Mouse (Mus musculus) adrenal gland, adult 18-20 months (tissue): ENCODE data around the gene Irs2. TPM values are rescaled to one million over a fixed set of nuclear protein-coding genes. Genes with fewer than 3 reads are reported as not detected.

Source experiments
- DNase-seq, 2 experiments: peaks; one replicate each; pipeline ENCODE4 v3.0.0; 2021 to 2022; ENCODE audit warnings: low spot score in 2 of 2
- total RNA-seq, 2 experiments: library from RNA; stranded (reverse); gene quantifications; 1 replicate in 1 of 2; 2 replicates in 1 of 2; pipeline ENCODE4 v1.2.3; 2021

The Irs2 gene
- total RNA-seq, 2 experiments from 2014 or later = 34.3 to 52.8 TPM

GRCm38 (mm10) chr8:10957292-10957955 is 50.8 kb downstream of the Irs2 start:
- DNase-seq = no peak

- peak; percentile 28 to 71 for DNase-seq
Measured at GRCm38 (mm10) chr8:10953346-10954053, 54.8 kb downstream of the Irs2 start.

GRCm38 (mm10) chr8:10952706-10953105 is 55.6 kb downstream of the Irs2 start:
- no peak for DNase-seq

- DNase-seq = no peak
Measured at GRCm38 (mm10) chr8:10952235-10952634, 56.0 kb downstream of the Irs2 start.

GRCm38 (mm10) chr8:10951567-10951966 is 56.7 kb downstream of the Irs2 start:
- DNase-seq = no peak

GRCm38 (mm10) chr8:10945939-10946740 is 62.1 kb downstream of the Irs2 start:
- peak; percentile 82 to 86 for DNase-seq

- DNase-seq = no peak
Measured at GRCm38 (mm10) chr8:10945490-10945889, 62.8 kb downstream of the Irs2 start.

- DNase-seq = no peak
Measured at GRCm38 (mm10) chr8:10943314-10944060, 64.8 kb downstream of the Irs2 start.

- DNase-seq = no peak
Measured at GRCm38 (mm10) chr8:10939883-10940282, 68.4 kb downstream of the Irs2 start.

- DNase-seq = no peak
Measured at GRCm38 (mm10) chr8:10939210-10939782, 69.0 kb downstream of the Irs2 start.

GRCm38 (mm10) chr8:10938284-10938683 is 70.0 kb downstream of the Irs2 start:
- no peak for DNase-seq

- no peak for DNase-seq
Measured at GRCm38 (mm10) chr8:10936646-10937045, 71.6 kb downstream of the Irs2 start.

- DNase-seq = no peak
Measured at GRCm38 (mm10) chr8:10935231-10935630, 73.0 kb downstream of the Irs2 start.
